Mouse (Mus musculus): ENCODE data around the gene Chst11.

Chst11 gene

GRCm38 (mm10) chr10:83151896-83152685, 166.8 kb downstream of the Chst11 start:
- DNase-seq: no peak

- DNase-seq: no peak
These were observed 167.4 kb downstream of the Chst11 start for GRCm38 (mm10) chr10:83152723-83153122.

GRCm38 (mm10) chr10:83153374-83153773, 168.1 kb downstream of the Chst11 start:
- DNase-seq: no peak

- DNase-seq: no peak
These were observed 168.6 kb downstream of the Chst11 start for GRCm38 (mm10) chr10:83153887-83154286.

GRCm38 (mm10) chr10:83157289-83157688, 172.0 kb downstream of the Chst11 start:
- DNase-seq: no peak

- DNase-seq: no peak
These were observed 173.0 kb downstream of the Chst11 start for GRCm38 (mm10) chr10:83158322-83158721.

- no peak for DNase-seq
These were observed 173.9 kb downstream of the Chst11 start for GRCm38 (mm10) chr10:83159229-83159628.

GRCm38 (mm10) chr10:83161656-83162365, 176.5 kb downstream of the Chst11 start:
- peak; percentile 29 for DNase-seq

- DNase-seq: no peak
These were observed 178.6 kb downstream of the Chst11 start for GRCm38 (mm10) chr10:83163946-83164345.

- no peak for DNase-seq
These were observed 179.7 kb downstream of the Chst11 start for GRCm38 (mm10) chr10:83164901-83165435.

GRCm38 (mm10) chr10:83165521-83166243, 180.4 kb downstream of the Chst11 start:
- DNase-seq: no peak

- DNase-seq: no peak
These were observed 181.0 kb downstream of the Chst11 start for GRCm38 (mm10) chr10:83166272-83166671.

GRCm38 (mm10) chr10:83167492-83167891, 182.2 kb downstream of the Chst11 start:
- no peak for DNase-seq

- DNase-seq: no peak
These were observed 183.2 kb downstream of the Chst11 start for GRCm38 (mm10) chr10:83168303-83169056.

- DNase-seq: no peak
These were observed 184.3 kb downstream of the Chst11 start for GRCm38 (mm10) chr10:83169554-83169953.

- DNase-seq: no peak
These were observed 192.9 kb downstream of the Chst11 start for GRCm38 (mm10) chr10:83178151-83178550.

- DNase-seq: no peak
These were observed 193.4 kb downstream of the Chst11 start for GRCm38 (mm10) chr10:83178661-83179060.

- DNase-seq: no peak
These were observed 196.7 kb downstream of the Chst11 start for GRCm38 (mm10) chr10:83181831-83182572.

GRCm38 (mm10) chr10:83182573-83182960, 197.3 kb downstream of the Chst11 start:
- peak; percentile 81 for DNase-seq

GRCm38 (mm10) chr10:83183634-83184479, 198.6 kb downstream of the Chst11 start:
- DNase-seq: peak; percentile 35

All from embryo, embryonic 11 days (tissue).